In genomic region chr6:118179316-118180084, GRCm38 (mm10) we compare ENCODE assay signal across 8 mouse cellular contexts. TPM values are rescaled to one million over a fixed set of nuclear protein-coding genes. Genes with fewer than 3 reads are reported as not detected.
A peak's percentile ranks its signal among the peaks of the same experiment; 100 is the strongest.
DNase-seq lines count a peak whose midpoint lies in the region; ATAC-seq lines count a peak whose summit lies in the region.

No protein-coding gene starts in this region.

- peak; percentile 85 for ATAC-seq in inflammation-experienced regulatory T-cells, adult 6 months
- ATAC-seq in megakaryocyte progenitor cell, adult 5-6 weeks (replicated peaks; ENCODE audit: poor library complexity), result peak; percentile 98

- intact Hi-C loops in gastrocnemius, postnatal 14 days (cut with DNase I; ENCODE audit: low total_unique reads), result loop anchor here (5.0 kb wide), 1 partner anchor 203 kb away; no protein-coding TSS in a partner anchor

- DNase-seq in adrenal gland, adult 18-20 months (ENCODE audit: low spot score in 2 of 2), result peak; percentile 64 to 65
- DNase-seq in embryo, embryonic 10 days (ENCODE audit: low spot score), result peak; percentile 86
- DNase-seq in gastrocnemius, postnatal 14 days, result peak; percentile 70
- peak; percentile 32 to 41 for DNase-seq in left cerebral cortex, adult 8-10 months (ENCODE audit: low spot score in 2 of 2)
- DNase-seq in right cerebral cortex, postnatal 10 days (ENCODE audit: low spot score in 2 of 2), result peak; percentile 78 to 83
- DNase-seq in yolk sac, embryonic 10.5 days (ENCODE audit: low spot score), result peak; percentile 58

RNA-seq across cellular contexts. Expression of gene Ret, which starts 18.0 kb away (rescaled TPM):
- 1 to 10 TPM; 1.9 to 4.3 TPM for total RNA-seq in adrenal gland, adult 18-20 months (2021)
- total RNA-seq in gastrocnemius, postnatal 14 days (2021), result 10 to 100 TPM in 1 of 2 experiments, 1 to 10 TPM in 1; 8.5 to 16.1 TPM
- polyA plus RNA-seq in inflammation-experienced regulatory T-cells, adult 6 months (2017; shearing (Covaris generic)), result under 1 TPM; 0.23 to 0.91 (median 0.40) TPM
- total RNA-seq in left cerebral cortex, adult 8-10 months (2022), result 1 to 10 TPM; 3.2 to 5.2 (median 3.5) TPM
- total RNA-seq in megakaryocyte progenitor cell, adult 5-6 weeks (2015), result not detected in 2 replicates
- total RNA-seq in megakaryocyte progenitor cell, adult 5-6 weeks (2017), result 0.04 TPM in 1 of 2 replicates, not detected in the other

RNA-seq across cellular contexts. Expression of gene Csgalnact2, which starts 40.6 kb away (rescaled TPM):
- total RNA-seq in adrenal gland, adult 18-20 months (2021), result 10 to 100 TPM; 15.9 to 17.4 TPM
- 10 to 100 TPM; 21.4 to 22.1 TPM for total RNA-seq in gastrocnemius, postnatal 14 days (2021)
- polyA plus RNA-seq in inflammation-experienced regulatory T-cells, adult 6 months (2017; shearing (Covaris generic)), result 1 to 10 TPM; 7.1 to 8.5 (median 8.1) TPM
- 10 to 100 TPM; 10.6 to 13.7 (median 11.5) TPM for total RNA-seq in left cerebral cortex, adult 8-10 months (2022)
- 173 and 181 TPM in 2 replicates for total RNA-seq in megakaryocyte progenitor cell, adult 5-6 weeks (2015)
- 226 and 242 TPM in 2 replicates for total RNA-seq in megakaryocyte progenitor cell, adult 5-6 weeks (2017)

Comparison
In these comparisons a context has a peak if more than half of its experiments do, and no peak if none do; other contexts are left out.
1. Peak in every context shown above with its lines: DNase-seq and ATAC-seq.
2. RNA of gene Csgalnact2, which starts 40.6 kb away (total RNA-seq): 173 to 242 TPM in megakaryocyte progenitor cell, adult 5-6 weeks; 21.4 to 22.1 TPM in gastrocnemius, postnatal 14 days, 15.9 to 17.4 TPM in adrenal gland, adult 18-20 months and 10.6 to 13.7 TPM in left cerebral cortex, adult 8-10 months; every median in the first group is over 4 times any median in the second.